Mouse (Mus musculus) C2C12 (cell line): ENCODE measurements around the gene Fam169b.

Source experiments
- CEBPB ChIP-seq: IDR thresholded peaks from one replicate; pipeline ENCODE4 v1.6.1; 2011; ENCODE audit warnings: low read depth, mild to moderate bottlenecking, control low read depth, moderate library complexity
- CTCF ChIP-seq: IDR thresholded peaks from one replicate; pipeline ENCODE4 v1.5.1; 2011; ENCODE audit not compliant: control insufficient read depth, insufficient read depth, insufficient read length
- FOSL1 ChIP-seq: IDR thresholded peaks from one replicate; pipeline ENCODE4 v1.8.0; 2011; ENCODE audit warnings: mild to moderate bottlenecking, low read length; ENCODE audit not compliant: poor library complexity, insufficient read depth, severe bottlenecking
- MAX ChIP-seq: IDR thresholded peaks from one replicate; pipeline ENCODE4 v1.6.1; 2011; ENCODE audit warnings: mild to moderate bottlenecking, control low read depth
- MYOD1 ChIP-seq: IDR thresholded peaks from one replicate; pipeline ENCODE4 v1.6.1; 2011; ENCODE audit warnings: low read depth; ENCODE audit not compliant: control insufficient read depth, insufficient read length
- MYOG ChIP-seq: IDR thresholded peaks from one replicate; pipeline ENCODE4 v1.6.1; 2011; ENCODE audit not compliant: control insufficient read depth, insufficient read length; ENCODE audit errors: extremely low read depth
- USF1 ChIP-seq: IDR thresholded peaks from one replicate; pipeline ENCODE4 v1.6.1; 2011; ENCODE audit warnings: low read depth, mild to moderate bottlenecking, control low read depth, moderate library complexity

- no peak for TF ChIP-seq CTCF
- TF ChIP-seq MAX = no peak
- no peak for TF ChIP-seq MYOG
- TF ChIP-seq USF1 = no peak
- TF ChIP-seq CEBPB = no peak
- TF ChIP-seq MYOD1 = peak; percentile 68
- no peak for TF ChIP-seq FOSL1
Measured at GRCm38 (mm10) chr7:68277054-68277896, 3.6 kb downstream of the Fam169b start.
